Mouse (Mus musculus): ENCODE measurements around the gene Vhl.

GRCm38 (mm10) chr6:113664305-113664704, 40.5 kb downstream of the Vhl start:
- no peak for TF ChIP-seq CTCF (IDR thresholded peaks at IDR 0.05; ENCODE audit: low read depth)
- no peak for TF ChIP-seq EP300 (IDR thresholded peaks at IDR 0.05; ENCODE audit: low read depth)
